Mouse (Mus musculus) erythroblast, embryonic 14.5 days (primary cell): Measurements from ENCODE around the gene Hes3. TPM values are rescaled to one million over a fixed set of nuclear protein-coding genes. Genes with fewer than 3 reads are reported as not detected.

Experiments
- H3K27me3 ChIP-seq: 2 replicates; pipeline ENCODE4 v1.6.1; 2012; ENCODE audit warnings: inconsistent platforms; ENCODE audit not compliant: control insufficient read depth
- H3K36me3 ChIP-seq: 2 replicates; pipeline ENCODE4 v1.6.1; 2012; ENCODE audit warnings: mild to moderate bottlenecking, inconsistent platforms; ENCODE audit not compliant: control insufficient read depth
- H3K4me1 ChIP-seq: 2 replicates; pipeline ENCODE4 v1.6.1; 2012; ENCODE audit warnings: inconsistent platforms; ENCODE audit not compliant: control insufficient read depth
- H3K4me3 ChIP-seq: replicated peaks from 2 replicates; pipeline ENCODE3; 2012; ENCODE audit warnings: moderate library complexity, mild to moderate bottlenecking, inconsistent platforms
- H3K9me3 ChIP-seq: 2 replicates; pipeline ENCODE4 v1.6.1; 2012; ENCODE audit warnings: low read length, inconsistent platforms, mixed read lengths; ENCODE audit not compliant: control insufficient read depth
- GATA1 ChIP-seq: IDR thresholded peaks from 2 replicates; pipeline ENCODE4 v1.6.1; 2012; ENCODE audit warnings: low read length, inconsistent platforms, mixed read lengths
- TAL1 ChIP-seq: IDR thresholded peaks from 3 replicates; pipeline ENCODE4 v1.6.1; 2012; ENCODE audit warnings: low read length, inconsistent platforms, mixed read lengths
- polyA plus RNA-seq: library from polyadenylated mRNA; stranded (reverse); fragments of >175 nt; gene quantifications from 2 replicates; pipeline ENCODE4 v1.2.3, GENCODE M21; 2012

The Hes3 gene
- polyA plus RNA-seq, 1 experiment, result not detected

DNA sequence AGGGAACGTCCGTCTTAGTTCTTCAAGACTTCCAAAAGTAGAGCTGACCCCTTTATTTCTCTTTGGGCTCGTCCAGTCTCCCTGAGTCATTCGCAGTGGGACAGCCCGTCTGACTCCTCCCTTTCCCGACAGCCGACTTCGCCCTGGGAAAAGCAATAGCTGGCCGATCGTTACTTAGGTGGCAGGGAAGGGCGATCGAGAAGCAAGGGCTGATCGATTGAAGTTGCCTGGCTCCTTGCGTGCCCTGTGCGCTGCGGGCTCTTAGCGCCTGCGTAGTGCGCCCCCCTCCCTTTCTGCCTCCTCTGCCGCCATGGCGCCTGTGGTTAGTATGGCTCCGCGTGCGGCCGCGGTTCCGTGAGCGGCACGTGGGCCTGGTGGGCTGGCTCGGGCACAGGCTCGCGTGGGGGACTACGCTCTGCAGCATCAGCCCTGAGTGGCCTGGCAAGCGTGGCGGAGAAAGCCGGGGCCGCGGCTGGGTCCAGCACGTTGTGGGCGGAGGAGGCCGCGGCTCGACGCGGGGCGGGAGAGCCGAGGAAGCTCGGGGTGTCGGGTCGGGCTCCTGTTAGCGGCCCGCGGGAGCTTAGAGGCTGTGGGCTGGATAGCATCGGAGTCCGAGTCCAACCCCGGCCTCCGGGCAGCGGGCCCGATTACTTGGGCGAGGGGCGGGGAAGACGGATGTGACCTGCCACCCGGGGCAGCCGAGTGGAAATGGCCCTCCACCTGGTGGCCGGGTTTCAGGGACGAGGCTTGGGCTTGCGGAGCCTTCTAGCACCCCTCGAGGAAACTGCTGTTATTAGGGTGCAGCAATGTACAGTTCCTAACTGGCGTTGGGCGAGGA, 34.3 kb upstream of the Hes3 start, which contains the start of gene Rpl22:
Gene Rpl22, plus strand, starts transcription at position 169 of the 838 bp plus-strand sequence.
- Histone ChIP-seq H3K9me3 (no peaks in the 10 kb centered on the region), H3K4me1 (peaks cover 55% of the 10 kb centered on the region), H3K36me3 (peaks cover 34% of the 10 kb centered on the region), H3K4me3 (peak within 1 kb of the TSS; percentile 97), H3K27me3 (peaks cover 7% of the 10 kb centered on the region; the same call in 1 of the 2 replicates)
- no peak for TF ChIP-seq TAL1
- no peak for TF ChIP-seq GATA1

DNA sequence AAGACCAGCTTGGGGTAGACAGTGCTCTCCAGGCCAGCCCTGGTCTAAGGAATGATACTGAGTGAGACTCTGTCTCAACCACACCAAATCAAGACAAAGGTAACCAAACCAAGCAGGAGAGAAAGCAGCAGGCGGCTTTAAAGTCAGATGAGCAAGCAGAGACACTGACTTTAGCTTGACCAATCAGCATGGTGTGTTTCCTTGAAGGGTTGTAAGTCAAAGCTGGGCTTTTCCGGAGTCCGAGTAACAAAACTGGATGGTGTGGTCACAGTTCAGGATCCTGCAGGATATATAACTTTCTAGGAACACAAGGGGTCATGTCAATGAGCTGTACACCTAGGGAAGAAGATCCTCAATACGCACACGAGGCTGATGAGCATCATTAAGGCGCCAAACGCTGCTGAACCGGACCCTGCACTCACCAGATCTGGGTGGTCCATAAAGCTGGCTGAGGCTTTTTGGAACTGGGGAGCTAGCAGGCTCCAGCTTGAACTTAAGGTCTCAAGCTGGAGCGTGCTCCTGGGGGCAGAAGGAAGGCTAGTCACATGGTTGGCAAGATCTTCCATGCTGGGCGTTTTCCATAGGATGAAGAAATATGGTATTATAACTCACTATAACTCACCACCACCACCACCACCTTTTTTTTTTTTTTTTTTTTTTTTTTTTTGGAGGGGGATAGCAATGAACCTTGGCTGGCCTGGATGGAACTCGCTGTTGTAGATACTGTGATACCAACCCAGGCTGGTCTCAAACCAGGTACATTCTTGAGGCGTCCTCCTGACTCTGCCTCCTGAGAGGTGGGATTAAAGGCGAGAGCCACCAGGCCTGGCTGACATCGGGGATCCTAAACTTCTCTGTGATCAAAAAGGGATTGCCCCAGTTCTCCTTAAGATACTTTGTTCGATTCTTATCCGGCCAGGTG, 33.4 kb upstream of the Hes3 start:
- Histone ChIP-seq H3K27me3 (peaks cover 7% of the 10 kb centered on the region; the same call in 1 of the 2 replicates), H3K36me3 (peaks cover 25% of the 10 kb centered on the region), H3K4me3 (peak overlapping the region; percentile 97), H3K4me1 (peaks cover 49% of the 10 kb centered on the region), H3K9me3 (no peaks in the 10 kb centered on the region)
- TF ChIP-seq TAL1 (no peak), GATA1 (no peak)

DNA sequence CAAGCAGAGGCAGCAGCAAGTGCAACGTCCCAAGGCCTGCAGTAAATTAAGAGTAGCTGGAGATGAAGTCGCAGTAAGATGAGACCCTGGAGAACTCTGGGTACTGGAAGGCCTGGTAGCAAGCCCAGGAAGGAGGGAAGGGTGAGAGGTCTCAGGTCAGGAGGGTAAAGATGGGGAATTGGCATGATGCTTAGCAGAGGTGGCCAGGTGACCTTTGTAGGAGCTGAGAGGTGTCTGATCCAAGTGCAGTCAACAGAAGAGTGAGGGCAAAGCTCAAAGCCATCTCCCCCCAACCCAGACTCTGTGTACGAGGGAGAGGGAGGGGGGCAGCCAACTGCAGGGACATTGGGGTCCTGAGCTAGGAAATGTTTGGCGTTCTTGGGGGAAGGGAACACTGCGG, 30.0 kb upstream of the Hes3 start:
- Histone ChIP-seq H3K9me3 (no peaks in the 10 kb centered on the region), H3K36me3 (no peaks in the 10 kb centered on the region), H3K4me1 (peaks cover 32% of the 10 kb centered on the region), H3K27me3 (peaks cover 33% of the 10 kb centered on the region), H3K4me3 (no peak overlapping the region)
- TF ChIP-seq GATA1, result no peak
- no peak for TF ChIP-seq TAL1

DNA sequence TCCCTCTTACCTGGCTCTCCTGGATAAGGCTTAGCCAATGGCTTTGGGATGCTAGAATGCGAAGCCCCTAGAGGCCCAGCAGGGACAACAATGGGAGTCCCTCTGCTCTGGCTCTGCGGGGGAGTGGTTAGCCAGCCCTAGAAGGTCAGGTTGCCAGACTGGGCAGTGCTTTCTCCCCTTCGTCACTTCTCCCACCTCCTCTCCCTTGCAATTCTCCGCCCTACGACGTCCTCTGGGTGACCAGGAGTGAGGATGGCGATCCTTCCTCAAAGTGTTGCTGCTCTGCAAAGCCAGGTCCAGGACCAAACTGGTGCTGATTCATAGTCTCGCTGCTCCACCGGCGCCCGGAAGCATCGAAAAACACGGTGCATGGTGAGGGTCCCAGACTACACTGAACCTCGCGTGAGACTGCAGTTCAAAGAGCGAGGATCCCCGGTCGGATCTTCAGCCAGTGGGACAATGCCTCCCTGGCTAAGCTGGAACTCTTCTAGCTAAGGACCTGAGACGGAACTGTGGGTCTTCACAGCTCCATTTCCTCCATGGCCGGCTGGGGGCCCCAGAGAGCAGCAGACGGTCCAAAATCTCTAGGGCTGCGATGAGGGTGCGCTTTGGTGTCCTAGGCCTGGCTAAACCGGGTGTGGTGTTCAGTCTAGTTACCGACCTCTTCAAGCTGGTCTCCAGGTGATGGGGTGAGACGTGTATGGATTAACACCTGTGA, 27.2 kb upstream of the Hes3 start, which contains the start of gene Rnf207:
Gene Rnf207, minus strand, starts transcription at position 477 of the 718 bp plus-strand sequence.
- TF ChIP-seq TAL1 (no peak), GATA1 (no peak)
- Histone ChIP-seq H3K4me1 (peaks cover 8% of the 10 kb centered on the region), H3K4me3 (no peak within 1 kb of the TSS), H3K9me3 (no peaks in the 10 kb centered on the region; the same call in 1 of the 2 replicates), H3K36me3 (no peaks in the 10 kb centered on the region), H3K27me3 (peaks cover 61% of the 10 kb centered on the region)

DNA sequence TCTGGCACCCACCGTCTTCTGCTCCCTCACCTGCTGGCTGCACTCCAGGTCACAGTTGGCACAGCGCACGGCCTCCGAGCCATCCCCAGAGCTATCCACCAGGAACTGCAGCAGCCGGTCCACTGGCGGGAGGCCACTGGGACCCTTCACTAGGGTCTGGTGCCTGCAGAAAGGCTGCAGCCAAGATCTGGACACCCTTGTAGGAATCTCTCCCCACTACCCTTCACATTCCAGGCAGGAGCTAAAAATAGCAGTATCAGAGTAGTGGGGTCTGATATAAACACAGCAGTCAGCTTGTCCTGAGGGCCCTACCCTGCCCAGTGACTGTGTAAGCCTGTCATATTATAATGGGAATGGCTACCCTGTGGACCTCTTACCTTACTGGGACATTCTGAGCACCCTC, 26.2 kb upstream of the Hes3 start:
- TF ChIP-seq TAL1 (no peak), GATA1 (no peak)
- Histone ChIP-seq H3K4me1 (peaks cover 17% of the 10 kb centered on the region), H3K27me3 (peaks cover 71% of the 10 kb centered on the region), H3K36me3 (no peaks in the 10 kb centered on the region), H3K9me3 (no peaks in the 10 kb centered on the region; the same call in 1 of the 2 replicates), H3K4me3 (no peak overlapping the region)

DNA sequence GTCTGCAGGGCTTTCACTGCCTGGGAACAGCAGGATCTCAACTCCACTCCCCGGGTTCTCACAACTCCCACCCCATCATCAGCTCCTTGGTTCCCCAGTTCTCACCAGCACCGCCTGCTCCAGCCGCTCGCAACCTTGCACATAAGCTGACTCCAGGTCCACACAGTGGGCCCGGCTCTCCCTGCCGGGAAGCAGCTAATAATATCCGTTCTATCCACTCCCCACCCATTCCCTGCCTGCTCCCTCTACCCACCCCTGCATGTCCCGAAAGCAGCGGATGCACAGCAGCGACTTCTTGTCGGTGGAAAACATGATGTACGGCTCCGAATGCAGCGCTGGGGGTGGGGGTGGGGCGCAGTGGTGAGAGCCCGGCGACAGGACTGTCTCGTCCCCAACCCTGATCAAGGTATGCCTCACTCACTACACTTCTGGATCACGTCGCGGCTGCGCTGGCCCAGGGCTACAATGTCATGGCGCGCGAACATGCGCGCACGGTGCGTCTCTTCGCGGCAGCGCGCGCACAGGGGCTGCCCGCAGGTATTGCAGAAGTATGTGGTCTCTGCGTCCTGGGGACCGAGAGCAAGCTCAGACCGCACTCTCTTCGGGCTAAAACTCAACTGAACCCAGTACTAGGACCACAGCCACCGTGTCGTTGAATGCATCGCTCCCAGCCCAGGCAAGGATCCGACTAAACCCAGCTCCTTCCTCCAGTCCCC, 24.2 kb upstream of the Hes3 start:
- no peaks in the 10 kb centered on the region; the same call in 1 of the 2 replicates for H3K9me3 ChIP-seq
- H3K4me1 ChIP-seq, result peaks cover 26% of the 10 kb centered on the region
- TF ChIP-seq GATA1 (no peak), TAL1 (no peak)
- H3K36me3 ChIP-seq, result no peaks in the 10 kb centered on the region
- peaks cover 84% of the 10 kb centered on the region for H3K27me3 ChIP-seq
- no peak overlapping the region for H3K4me3 ChIP-seq

DNA sequence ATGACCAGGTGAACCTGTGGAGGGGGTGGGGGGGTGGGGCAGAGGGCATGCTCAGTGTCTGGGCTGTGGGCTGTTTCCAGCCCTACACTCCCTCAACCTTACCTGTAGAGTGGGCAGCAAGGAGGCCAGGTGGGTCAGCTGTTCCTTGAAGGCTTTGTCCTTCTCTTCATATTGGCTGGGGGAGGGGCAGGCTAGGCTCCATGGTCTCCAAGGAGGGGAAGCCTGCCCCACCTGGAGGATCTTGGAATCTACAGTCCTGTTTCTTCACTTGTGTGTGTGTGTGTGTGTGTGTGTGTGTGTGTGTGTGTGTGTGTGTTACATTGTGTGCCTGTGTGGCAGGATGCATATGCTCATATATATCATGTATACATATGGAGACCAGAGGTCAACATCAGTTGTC, 22.5 kb upstream of the Hes3 start:
- Histone ChIP-seq H3K4me3 (no peak overlapping the region), H3K27me3 (peaks cover 86% of the 10 kb centered on the region), H3K9me3 (no peaks in the 10 kb centered on the region; the same call in 1 of the 2 replicates), H3K4me1 (peaks cover 25% of the 10 kb centered on the region), H3K36me3 (peaks cover 2% of the 10 kb centered on the region; the same call in 1 of the 2 replicates)
- no peak for TF ChIP-seq GATA1
- TF ChIP-seq TAL1, result no peak

DNA sequence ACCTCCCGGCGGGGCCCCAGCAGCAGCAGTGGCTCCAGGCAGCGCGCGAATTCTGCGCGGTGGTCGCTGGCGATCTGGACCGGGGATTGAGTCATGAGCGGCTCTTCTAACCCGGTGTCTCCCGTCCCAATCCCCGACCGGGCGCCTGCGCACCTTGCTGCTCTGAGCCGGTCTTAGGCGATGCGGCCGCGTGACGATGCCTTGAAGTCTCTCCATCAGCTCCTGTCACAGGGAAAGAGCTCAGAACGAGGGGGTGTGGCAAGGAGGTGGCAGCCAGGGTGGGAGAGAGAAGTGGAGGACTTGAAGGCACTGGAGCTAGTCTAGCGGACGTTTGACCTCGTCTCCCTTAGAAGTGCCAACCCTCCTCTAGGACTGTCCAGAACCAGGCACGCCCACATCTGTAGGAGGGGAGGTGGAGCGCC, 21.8 kb upstream of the Hes3 start:
- peaks cover 5% of the 10 kb centered on the region; the same call in 1 of the 2 replicates for H3K36me3 ChIP-seq
- H3K9me3 ChIP-seq, result no peaks in the 10 kb centered on the region; the same call in 1 of the 2 replicates
- H3K4me3 ChIP-seq, result no peak overlapping the region
- H3K27me3 ChIP-seq, result peaks cover 79% of the 10 kb centered on the region
- TF ChIP-seq GATA1 (no peak), TAL1 (no peak)
- H3K4me1 ChIP-seq, result peaks cover 18% of the 10 kb centered on the region
